Mouse (Mus musculus): ENCODE measurements at regions not wholly inside any gene's neighbourhood (a gene's known extent, or its start where the extent isn't known, plus 50 kb on each side); places are given as distances from the start of the nearest gene placed in this dataset.
A peak's percentile ranks its signal among the peaks of the same experiment; 100 is the strongest.

DNA sequence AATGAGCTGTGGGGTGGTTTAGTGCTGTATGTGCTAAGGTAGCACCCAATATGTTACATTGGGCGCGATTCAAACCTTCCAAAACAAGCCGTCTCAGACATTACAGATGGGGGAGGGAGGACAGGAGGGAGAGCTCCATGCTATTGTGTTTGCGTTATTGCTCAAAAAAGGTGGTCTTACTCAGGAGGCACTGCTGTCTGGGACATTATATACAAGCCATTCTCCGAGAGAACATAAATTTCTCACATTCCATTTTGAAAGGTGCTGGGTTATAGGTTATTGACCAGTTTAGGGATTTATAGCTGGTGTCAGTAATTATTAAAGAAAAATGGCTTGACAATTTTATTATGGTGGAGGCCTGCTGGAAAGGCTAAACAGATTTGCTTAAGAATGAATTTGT is 649.4 kb downstream of the Kcnj2 start:
- no peak for DNase-seq (ENCODE audit: low spot score)

GRCm38 (mm10) chr11:111722276-111722675 is 656.3 kb downstream of the Kcnj2 start:
- DNase-seq (ENCODE audit: low spot score), result no peak

- DNase-seq (ENCODE audit: low spot score), result no peak
Observed at GRCm38 (mm10) chr11:111728148-111728547, 662.2 kb downstream of the Kcnj2 start.

DNA sequence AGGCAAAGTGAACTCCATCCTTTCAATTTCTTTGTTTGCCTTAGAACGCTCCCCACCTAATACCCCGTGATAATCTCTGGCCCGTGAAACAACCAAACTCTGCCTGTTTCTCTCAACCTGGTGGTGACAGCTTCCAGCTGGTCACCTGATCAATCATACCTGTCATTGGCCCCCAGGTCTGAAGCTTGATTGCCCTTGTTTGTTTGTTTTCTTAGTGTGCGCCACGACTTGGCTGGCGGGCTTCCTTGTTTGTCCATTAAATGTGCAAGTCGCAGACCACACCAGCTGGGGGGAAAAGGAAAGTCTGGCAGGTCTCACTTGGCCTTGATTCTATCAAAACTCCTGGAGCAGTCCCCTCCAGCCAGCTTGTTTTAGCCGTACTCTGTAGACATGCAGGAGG is 666.1 kb downstream of the Kcnj2 start:
- no peak for DNase-seq (ENCODE audit: low spot score)

GRCm38 (mm10) chr11:111735446-111735845 is 669.5 kb downstream of the Kcnj2 start:
- no peak for DNase-seq (ENCODE audit: low spot score)

DNA sequence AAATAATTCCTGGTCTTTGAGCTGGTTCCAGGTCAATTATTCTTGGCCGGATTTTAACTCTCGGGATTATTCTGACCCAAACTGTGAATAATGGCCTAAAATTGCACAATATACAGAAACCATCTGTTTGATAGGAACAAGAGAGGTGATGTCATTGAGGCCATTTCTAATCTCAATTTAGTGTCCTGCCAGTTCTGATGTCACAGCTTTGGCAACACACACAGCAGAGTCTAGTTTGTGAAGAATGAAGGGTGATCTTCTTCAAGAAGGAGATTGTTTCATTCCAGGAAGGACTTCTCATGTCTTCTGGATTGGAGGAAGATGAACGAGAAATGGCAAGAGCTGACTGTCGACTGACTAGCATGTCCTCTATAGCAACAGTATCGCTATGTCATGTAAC is 670.0 kb downstream of the Kcnj2 start:
- no peak for DNase-seq (ENCODE audit: low spot score)

DNA sequence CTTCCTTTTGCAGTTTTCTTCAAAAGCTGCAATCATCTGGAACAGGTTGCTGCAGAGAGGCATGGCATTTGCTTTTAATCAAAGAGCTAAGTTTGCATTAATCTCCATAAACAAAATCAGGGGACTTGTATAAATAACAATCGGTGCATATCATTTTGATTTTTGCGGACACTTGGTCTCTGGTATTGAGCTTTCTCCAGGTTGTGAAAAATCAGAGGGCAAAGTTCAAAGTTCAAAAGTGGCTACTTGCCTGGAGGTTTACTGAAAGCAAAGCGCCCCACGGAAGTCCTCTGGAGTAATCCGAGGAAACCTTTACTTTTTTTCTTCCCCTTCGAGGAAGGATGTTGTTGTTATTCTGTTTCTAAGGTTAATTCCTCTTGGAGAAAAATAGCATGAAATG is 677.4 kb downstream of the Kcnj2 start:
- DNase-seq (ENCODE audit: low spot score), result no peak

DNA sequence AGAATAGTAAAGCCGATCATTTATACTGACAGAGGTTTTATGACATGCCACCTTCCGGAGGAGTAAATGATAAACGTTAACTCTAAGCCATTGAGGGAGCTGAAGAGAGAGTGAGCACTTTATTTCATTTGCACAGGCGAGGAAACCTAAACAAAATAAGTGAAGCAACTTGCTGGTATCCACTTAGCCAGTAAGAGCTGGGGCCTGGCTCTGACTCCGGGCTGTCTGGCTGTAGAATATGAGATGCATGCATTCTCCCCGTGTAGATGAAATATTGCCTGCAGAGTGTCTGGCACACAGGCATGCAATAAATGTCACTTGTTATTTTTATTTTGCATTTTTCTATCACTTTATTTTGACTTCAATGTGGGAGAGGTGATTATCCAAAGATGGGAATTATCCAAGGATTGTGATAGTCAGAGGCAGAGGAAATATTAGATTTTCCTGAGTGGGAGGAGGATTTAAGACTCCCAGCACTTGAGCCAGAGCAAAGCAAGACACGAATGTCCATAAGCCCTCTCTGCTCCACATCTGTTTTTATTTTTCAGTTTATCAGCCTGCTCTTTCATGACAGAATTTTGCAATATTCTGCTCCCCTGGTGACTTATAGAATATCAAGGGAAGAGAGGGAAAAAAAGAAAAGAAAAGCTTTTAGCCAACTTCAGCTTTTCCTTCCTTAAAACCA is 681.4 kb downstream of the Kcnj2 start:
- DNase-seq (ENCODE audit: low spot score), result no peak

DNA sequence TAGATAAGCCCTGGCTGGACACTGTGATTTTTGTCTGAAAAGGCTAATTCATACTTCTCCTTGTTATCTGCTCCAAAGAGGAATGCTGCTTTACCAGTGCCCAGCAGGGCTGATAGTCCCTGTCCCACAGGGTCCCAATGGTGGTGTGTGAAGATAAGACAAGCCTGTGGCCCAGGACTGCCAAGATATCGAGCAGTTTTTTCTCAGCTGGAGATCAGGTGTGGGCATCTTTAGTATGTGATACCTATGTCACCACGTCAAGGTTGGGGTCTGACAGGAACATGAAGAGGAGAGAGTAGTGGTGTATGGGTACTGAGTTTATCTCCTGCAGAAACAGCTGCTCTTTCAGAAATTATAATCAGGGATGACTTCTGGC is 682.0 kb downstream of the Kcnj2 start:
- DNase-seq (ENCODE audit: low spot score), result no peak

GRCm38 (mm10) chr11:111748496-111748895 is 682.5 kb downstream of the Kcnj2 start:
- no peak for DNase-seq (ENCODE audit: low spot score)

DNA sequence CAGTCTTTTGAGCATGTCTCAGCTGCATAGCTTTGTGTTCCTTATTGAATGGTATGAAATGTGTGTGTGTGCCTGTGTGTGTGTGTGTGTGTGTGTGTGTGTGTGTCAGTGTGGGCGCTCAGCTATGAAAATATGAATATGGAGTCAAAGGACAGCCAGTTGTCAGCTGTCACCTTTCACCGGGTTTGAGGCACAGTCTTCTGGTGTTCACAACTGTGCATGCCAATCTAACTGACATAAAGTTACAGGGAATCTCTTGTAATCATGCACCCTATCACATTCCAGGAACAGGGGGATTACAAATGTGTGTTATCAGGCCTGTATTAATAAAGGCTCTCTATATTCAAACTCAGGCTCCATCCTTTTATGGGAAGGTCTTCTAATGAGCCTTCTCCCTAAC is 688.8 kb downstream of the Kcnj2 start:
- no peak for DNase-seq (ENCODE audit: low spot score)

DNA sequence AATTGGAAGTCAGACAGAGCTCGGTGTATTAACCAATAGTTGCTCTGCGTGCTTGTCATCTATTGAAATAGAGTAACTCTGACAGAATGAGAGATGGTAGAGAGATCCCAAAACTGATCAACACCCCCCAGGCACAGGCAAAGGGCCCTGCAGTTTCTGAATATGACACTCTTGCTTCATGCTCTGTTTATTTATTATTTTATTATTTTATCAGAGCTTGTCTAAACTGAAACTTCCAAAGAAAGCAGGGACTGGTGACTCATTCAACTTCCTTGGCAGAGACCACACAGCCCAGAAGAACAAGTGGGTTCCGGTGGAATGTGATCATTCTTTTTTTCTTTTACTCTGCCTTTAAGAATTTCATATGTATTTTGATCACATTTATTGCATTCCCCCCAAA is 697.1 kb downstream of the Kcnj2 start:
- DNase-seq (ENCODE audit: low spot score), result no peak

DNA sequence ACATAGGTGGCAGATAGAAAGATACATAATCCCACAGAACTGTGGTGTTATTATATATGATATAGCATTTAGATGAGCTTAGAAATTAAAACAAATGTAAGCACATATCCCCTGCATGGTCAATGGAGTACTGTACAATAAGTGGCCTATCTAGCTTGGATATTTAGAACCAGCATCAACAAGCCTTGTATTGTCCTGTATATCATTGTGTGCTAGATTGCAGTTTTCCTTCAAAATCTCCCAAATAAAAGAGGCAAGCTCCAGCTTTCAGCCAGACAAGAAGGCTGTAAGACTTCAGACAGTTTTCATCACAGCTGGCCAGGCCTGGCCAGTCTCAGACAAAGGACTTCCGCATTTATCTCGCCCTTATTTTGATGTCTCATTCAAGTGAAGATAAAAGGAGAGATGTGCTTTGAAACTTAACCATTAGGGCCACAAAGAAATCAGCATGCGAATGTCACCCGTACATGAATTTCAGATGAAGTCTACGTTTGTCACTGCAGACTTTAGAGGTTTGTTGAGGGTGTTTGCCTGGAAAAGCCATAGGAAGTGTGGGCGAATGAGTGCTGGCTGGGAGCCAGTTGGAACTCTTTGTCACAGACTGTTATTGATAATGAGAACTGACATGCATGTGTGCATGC is 700.5 kb downstream of the Kcnj2 start:
- DNase-seq (ENCODE audit: low spot score), result no peak

DNA sequence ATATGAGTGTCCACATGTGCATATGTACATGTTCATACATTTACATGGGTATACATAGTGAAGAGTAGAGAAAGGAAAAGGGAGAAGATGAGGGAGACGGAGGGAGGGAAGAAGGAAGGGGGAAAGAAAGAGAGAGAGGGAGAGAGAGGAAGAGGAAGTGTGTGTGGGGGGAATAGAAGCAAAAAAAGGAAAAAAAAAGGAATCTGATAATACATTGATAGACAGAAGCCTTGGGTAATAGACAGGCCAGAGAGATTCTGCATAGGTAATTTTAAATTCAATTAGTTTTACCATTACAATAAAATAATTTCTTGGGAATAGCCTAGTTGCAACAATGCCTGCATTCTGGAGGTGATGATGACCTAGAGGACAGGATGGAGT is 701.0 kb downstream of the Kcnj2 start:
- no peak for DNase-seq (ENCODE audit: low spot score)

DNA sequence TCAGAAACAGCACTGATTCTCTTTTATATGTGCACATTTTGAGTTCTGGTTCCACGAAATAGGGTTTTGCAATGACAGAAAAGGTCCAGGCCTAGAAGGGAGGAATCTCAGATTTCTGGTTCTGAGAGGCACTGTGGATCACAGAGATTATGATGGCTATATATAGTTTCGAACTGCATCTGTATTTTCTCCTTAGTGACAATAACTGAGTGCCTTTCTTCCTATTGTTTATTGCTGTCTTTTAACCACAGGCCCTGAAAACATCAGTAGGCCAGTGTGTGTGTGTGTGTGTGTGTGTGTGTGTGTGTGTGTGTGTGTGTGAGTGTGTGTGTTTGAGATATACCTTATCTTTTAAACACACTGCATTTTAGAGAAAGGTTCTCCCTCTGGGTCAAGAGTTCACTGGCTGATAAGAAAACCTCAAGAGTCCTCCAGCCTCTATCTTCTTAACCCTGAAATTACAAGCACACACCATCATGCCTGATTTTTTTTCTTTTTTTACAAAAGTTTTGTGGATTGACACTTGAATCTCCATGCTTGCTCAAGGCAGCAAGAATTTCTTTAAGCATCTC is 708.2 kb downstream of the Kcnj2 start:
- DNase-seq (ENCODE audit: low spot score), result no peak

- DNase-seq (ENCODE audit: low spot score), result no peak
Observed at GRCm38 (mm10) chr11:111781321-111781720, 715.4 kb downstream of the Kcnj2 start.

DNA sequence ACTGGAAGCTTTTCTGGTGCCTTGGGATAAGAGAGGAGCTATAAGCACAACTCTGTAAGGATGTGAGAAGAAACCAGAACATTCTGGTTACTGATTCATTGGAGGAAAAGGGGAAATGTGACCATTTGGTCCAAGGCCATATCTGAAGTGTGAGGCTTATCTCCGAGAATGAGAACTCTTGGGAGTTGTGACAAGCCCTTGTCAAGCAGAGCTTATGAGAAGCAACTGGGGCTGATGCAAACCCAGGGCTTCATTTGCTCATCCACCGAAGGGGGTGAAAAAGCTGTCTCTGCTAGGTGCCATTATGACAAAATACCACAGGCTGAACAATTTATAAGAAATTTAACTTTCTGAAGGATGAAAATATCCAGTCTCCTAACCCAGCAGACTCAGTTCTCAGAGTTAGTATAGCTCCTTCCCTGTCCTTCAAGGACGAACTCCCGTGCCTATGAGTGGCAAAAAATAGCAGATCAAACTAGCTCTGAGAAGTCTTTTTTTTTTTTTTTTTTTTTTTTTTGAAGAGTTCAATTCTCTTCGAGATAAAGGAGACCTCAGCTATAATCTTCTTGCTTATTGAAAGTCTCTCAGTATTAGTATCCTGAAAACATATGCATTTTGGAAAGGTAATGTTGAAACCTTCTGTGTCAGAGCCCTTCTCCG is 725.4 kb downstream of the Kcnj2 start:
- no peak for DNase-seq (ENCODE audit: low spot score)

- DNase-seq (ENCODE audit: low spot score), result no peak
Observed at GRCm38 (mm10) chr11:111801033-111801432, 735.1 kb downstream of the Kcnj2 start.

- DNase-seq (ENCODE audit: low spot score), result no peak
Observed at GRCm38 (mm10) chr11:111816176-111816775, 750.3 kb downstream of the Kcnj2 start.

- peak; percentile 4 for DNase-seq (ENCODE audit: low spot score)
Observed at GRCm38 (mm10) chr11:111818124-111818523, 752.2 kb downstream of the Kcnj2 start.

GRCm38 (mm10) chr11:111820356-111820755 is 754.4 kb downstream of the Kcnj2 start:
- no peak for DNase-seq (ENCODE audit: low spot score)

GRCm38 (mm10) chr11:111828455-111828854 is 762.5 kb downstream of the Kcnj2 start:
- DNase-seq (ENCODE audit: low spot score), result no peak

DNA sequence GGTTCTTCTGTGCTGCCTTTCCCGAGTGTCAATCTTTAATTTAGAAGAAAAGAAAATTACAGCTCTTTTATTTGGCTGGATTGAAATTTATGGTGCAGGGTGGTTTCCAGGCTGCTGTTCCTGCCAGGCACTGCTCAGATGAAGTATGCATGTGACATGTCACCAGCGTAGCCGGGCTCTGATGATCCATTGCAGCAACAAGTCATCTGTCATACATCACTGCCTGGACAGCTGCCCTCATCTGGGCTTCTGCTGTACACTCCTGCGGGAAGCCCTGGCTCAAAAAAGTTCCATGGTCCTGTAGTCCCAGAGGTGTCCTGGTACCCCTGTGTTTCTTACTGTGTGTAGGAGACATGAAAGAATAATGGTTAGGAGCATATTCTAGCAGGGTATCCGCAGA is 773.0 kb downstream of the Kcnj2 start:
- DNase-seq (ENCODE audit: low spot score), result no peak

Data from spleen, adult 12 weeks (tissue).